Comparison of ENCODE assay signal across 28 mouse cellular contexts in the genomic region with DNA sequence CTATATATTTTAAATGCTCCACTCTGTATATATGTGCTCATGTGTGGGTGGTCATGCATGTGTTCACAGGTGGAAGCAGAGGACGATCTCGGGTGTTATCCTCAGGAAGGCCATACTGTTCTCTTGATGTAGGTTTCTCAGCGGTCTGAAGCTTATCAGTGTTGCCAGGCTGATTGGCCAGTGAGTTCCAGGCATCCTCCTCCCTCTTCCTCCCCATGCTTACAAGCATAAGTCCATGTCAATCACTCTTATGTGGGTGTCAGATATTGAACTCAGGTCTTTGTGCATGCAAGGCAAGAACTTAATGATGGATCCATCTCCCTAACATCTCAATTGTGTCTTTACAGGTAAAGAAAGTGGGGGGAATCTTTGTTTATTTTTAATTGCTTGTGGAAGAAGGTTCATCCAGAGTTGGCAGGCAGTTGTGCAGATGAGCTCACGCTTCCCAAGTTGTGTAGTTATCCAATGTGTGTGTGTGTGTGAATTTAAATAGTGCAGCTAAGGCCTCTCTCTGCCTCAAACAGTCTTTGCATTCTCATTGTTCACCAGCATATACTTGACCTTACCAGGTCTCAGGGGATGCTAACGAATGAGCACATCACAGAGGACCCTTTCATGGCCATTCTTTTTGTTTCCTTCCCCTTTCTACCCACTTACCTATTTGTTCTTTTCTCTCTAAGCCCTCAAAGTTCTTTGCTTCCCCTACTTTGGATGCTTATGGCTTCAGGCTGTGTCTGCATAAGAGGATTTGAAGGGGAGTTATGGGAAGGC.
DNase-seq lines count a peak whose midpoint lies in the region; ATAC-seq and TF ChIP-seq lines count a peak whose summit lies in the region.
"Had no signal": no experiment of that assay in that cellular context is flagged by ENCODE, and none has a peak within 500 bp of the region (broad histone marks: within the 10 kb centered on the region; RNA-seq: fewer than 3 reads in every experiment).

No protein-coding gene starts in this region.

- no peak for TF ChIP-seq CTCF in midbrain, postnatal 0 days (IDR thresholded peaks at IDR 0.05)

- 75% methylated on average over 5 of the region's 5 CpGs for WGBS in midbrain, embryonic 10.5 days
- WGBS in midbrain, postnatal 0 days, result 70% methylated on average over 5 of the region's 5 CpGs
- WGBS in midbrain, embryonic 12.5 days, result 57% methylated on average over 5 of the region's 5 CpGs
- 64% methylated on average over 5 of the region's 5 CpGs for WGBS in midbrain, embryonic 15.5 days

- no peak for DNase-seq in frontal cortex, postnatal 10 days (ENCODE audit: low spot score in 2 of 2)
- DNase-seq in midbrain, embryonic 10.5 days (ENCODE audit: low spot score), result no peak
- DNase-seq in midbrain, postnatal 0 days (ENCODE audit: low spot score), result no peak
- DNase-seq in cerebellum, postnatal 14 days, result no peak
- DNase-seq: B cell, adult 2 months; cerebellum, adult 2 months; gastrocnemius, postnatal 25 days; heart, adult 18-20 months; heart, postnatal 4 days; kidney, adult 2 months; kidney, postnatal 10 days; layer of hippocampus, postnatal 36 days; liver; lung, adult 2 months; lung, postnatal 10 days; right cerebral cortex, postnatal 4 days; thymus, adult 18-20 months; thymus, postnatal 25 days had no signal

- no peak overlapping the region for H3K9ac ChIP-seq in midbrain, postnatal 0 days (replicated peaks; ENCODE audit: low read length, poor library complexity, severe bottlenecking)
- no peak overlapping the region for H3K9ac ChIP-seq in midbrain, embryonic 12.5 days (replicated peaks)
- H3K9ac ChIP-seq in midbrain, embryonic 15.5 days, result no peak overlapping the region
- H3K9ac ChIP-seq: embryonic facial prominence, embryonic 12.5 days; heart, embryonic 12.5 days; intestine, embryonic 15.5 days; liver, embryonic 14.5 days had no signal

- no peak overlapping the region for H3K4me2 ChIP-seq in midbrain, postnatal 0 days (ENCODE audit: low read depth, low read length, poor library complexity, severe bottlenecking)
- H3K4me2 ChIP-seq in midbrain, embryonic 12.5 days (replicated peaks), result no peak overlapping the region
- H3K4me2 ChIP-seq in midbrain, embryonic 15.5 days, result no peak overlapping the region
- H3K4me2 ChIP-seq: embryonic facial prominence, embryonic 12.5 days; heart, embryonic 12.5 days; intestine, embryonic 15.5 days had no signal

- no peaks in the 10 kb centered on the region for H3K9me3 ChIP-seq in midbrain, embryonic 10.5 days (replicated peaks)
- H3K9me3 ChIP-seq in midbrain, postnatal 0 days (ENCODE audit: low read length), result no peaks in the 10 kb centered on the region
- no peaks in the 10 kb centered on the region for H3K9me3 ChIP-seq in midbrain, embryonic 12.5 days
- no peaks in the 10 kb centered on the region for H3K9me3 ChIP-seq in midbrain, embryonic 15.5 days
- H3K9me3 ChIP-seq: embryonic facial prominence, embryonic 12.5 days; heart, embryonic 12.5 days; intestine, embryonic 15.5 days had no signal

- no peaks in the 10 kb centered on the region for H3K36me3 ChIP-seq in midbrain, embryonic 10.5 days
- H3K36me3 ChIP-seq in midbrain, postnatal 0 days (ENCODE audit: insufficient read depth, low read length), result no peaks in the 10 kb centered on the region
- H3K36me3 ChIP-seq in midbrain, embryonic 12.5 days, result no peaks in the 10 kb centered on the region
- H3K36me3 ChIP-seq in midbrain, embryonic 15.5 days (replicated peaks), result no peaks in the 10 kb centered on the region
- H3K36me3 ChIP-seq: embryonic facial prominence, embryonic 12.5 days; heart, embryonic 12.5 days; intestine, embryonic 15.5 days had no signal

- H3K4me1 ChIP-seq in midbrain, embryonic 10.5 days, result peaks cover 27% of the 10 kb centered on the region
- no peaks in the 10 kb centered on the region; the same call in 1 of the 2 replicates for H3K4me1 ChIP-seq in midbrain, postnatal 0 days (ENCODE audit: insufficient read depth, low read length)
- H3K4me1 ChIP-seq in midbrain, embryonic 12.5 days, result peaks cover 17% of the 10 kb centered on the region; the same call in 1 of the 2 replicates
- peaks cover 11% of the 10 kb centered on the region for H3K4me1 ChIP-seq in midbrain, embryonic 15.5 days
- H3K4me1 ChIP-seq: embryonic facial prominence, embryonic 12.5 days; heart, embryonic 12.5 days; intestine, embryonic 15.5 days had no signal

- no peak overlapping the region for H3K4me3 ChIP-seq in midbrain, embryonic 10.5 days
- no peak overlapping the region for H3K4me3 ChIP-seq in midbrain, postnatal 0 days (ENCODE audit: low read depth, low read length)
- H3K4me3 ChIP-seq in midbrain, embryonic 12.5 days, result no peak overlapping the region
- H3K4me3 ChIP-seq in midbrain, embryonic 15.5 days, result no peak overlapping the region
- H3K4me3 ChIP-seq: embryonic facial prominence, embryonic 12.5 days; heart, embryonic 12.5 days; intestine, embryonic 15.5 days had no signal

- H3K27ac ChIP-seq in midbrain, embryonic 10.5 days (replicated peaks), result peak overlapping the region; percentile 68; the same call in 1 of the 2 replicates
- H3K27ac ChIP-seq in midbrain, postnatal 0 days (ENCODE audit: low read depth, low read length), result no peak overlapping the region
- H3K27ac ChIP-seq in midbrain, embryonic 12.5 days (replicated peaks), result peak overlapping the region; percentile 52; the same call in 1 of the 2 replicates
- H3K27ac ChIP-seq in midbrain, embryonic 15.5 days, result 0 out of 2 replicates have a peak overlapping the region, but pooled peaks have one; percentile 11
- H3K27ac ChIP-seq: embryonic facial prominence, embryonic 12.5 days; intestine, embryonic 15.5 days; liver, embryonic 14.5 days; macrophage; stomach, postnatal 0 days had no signal

- peak; percentile 42 for ATAC-seq in frontal cortex, adult (ENCODE audit: low TSS enrichment)
- ATAC-seq in midbrain, postnatal 0 days (ENCODE audit: low FRiP score), result no peak
- ATAC-seq in midbrain, embryonic 12.5 days (ENCODE audit: low FRiP score, low read depth), result peak; percentile 69
- ATAC-seq in midbrain, embryonic 15.5 days (replicated peaks), result no peak
- ATAC-seq: activated CD4-positive, CD25-positive, alpha-beta regulatory T cell, adult 4 months; intestine, embryonic 15.5 days had no signal

- H3K27me3 ChIP-seq in midbrain, embryonic 10.5 days (ENCODE audit: low read depth, poor library complexity, severe bottlenecking), result no peaks in the 10 kb centered on the region
- H3K27me3 ChIP-seq in midbrain, postnatal 0 days (ENCODE audit: insufficient read depth, low read length), result no peaks in the 10 kb centered on the region
- H3K27me3 ChIP-seq in midbrain, embryonic 12.5 days, result no peaks in the 10 kb centered on the region
- no peaks in the 10 kb centered on the region for H3K27me3 ChIP-seq in midbrain, embryonic 15.5 days (replicated peaks)
- H3K27me3 ChIP-seq: embryonic facial prominence, embryonic 12.5 days; heart, embryonic 12.5 days; intestine, embryonic 15.5 days had no signal

Comparison
In these comparisons a context has a peak if more than half of its experiments do, and no peak if none do; other contexts are left out.
1. ATAC-seq: peak in frontal cortex, adult (single experiment) and midbrain, embryonic 12.5 days (single experiment); none in midbrain, postnatal 0 days (single experiment) and midbrain, embryonic 15.5 days (single experiment).